Comparison of ENCODE assay signal across 8 mouse cellular contexts in the genomic region with DNA sequence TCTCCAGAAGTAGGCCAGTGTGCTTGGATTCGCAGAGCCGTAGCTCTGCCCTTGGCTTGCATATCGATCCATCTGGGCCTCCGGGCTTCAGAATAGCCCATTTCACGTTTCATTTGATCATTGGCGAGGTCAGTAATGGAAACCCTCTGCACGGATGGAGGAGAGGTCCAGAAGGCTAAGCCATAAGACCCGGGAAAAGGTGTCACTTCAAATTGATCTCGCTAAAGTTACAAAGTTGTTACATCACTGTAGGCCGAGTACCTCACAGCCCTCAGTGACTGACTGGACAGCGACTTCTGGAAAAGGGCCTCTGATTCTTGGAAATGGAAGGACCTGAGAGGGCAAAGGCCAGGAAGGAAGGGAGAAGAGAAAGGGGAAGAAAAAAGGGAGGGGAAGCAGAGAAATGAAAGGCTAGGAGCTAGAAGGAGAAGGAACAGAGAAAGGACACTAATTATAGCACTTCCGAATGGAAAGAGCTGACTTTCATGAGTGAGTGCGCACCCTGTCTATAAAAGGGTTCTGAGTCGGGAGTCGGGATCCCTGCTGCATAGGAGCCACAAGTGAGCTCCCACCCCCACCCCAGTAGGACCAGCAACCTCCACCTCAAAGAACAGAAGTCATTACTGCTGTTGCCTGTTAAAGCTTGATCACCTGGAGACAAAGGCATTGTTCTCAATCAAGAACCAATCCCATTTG. TPM values are rescaled to one million over a fixed set of nuclear protein-coding genes. Genes with fewer than 3 reads are reported as not detected.
DNase-seq lines count a peak whose midpoint lies in the region; ATAC-seq and TF ChIP-seq lines count a peak whose summit lies in the region.

No protein-coding gene starts in this region.

- H3K27me3 ChIP-seq in lung, embryonic 15.5 days = peaks cover 19% of the 10 kb centered on the region; the same call in 1 of the 2 replicates
- peaks cover 13% of the 10 kb centered on the region for H3K27me3 ChIP-seq in forebrain, embryonic 11.5 days (ENCODE audit: control insufficient read depth, insufficient read depth, low read length)
- peaks cover 35% of the 10 kb centered on the region for H3K27me3 ChIP-seq in limb, embryonic 10.5 days (ENCODE audit: low read depth, poor library complexity, severe bottlenecking)

- TF ChIP-seq POLR2A in olfactory bulb, adult 2 months (IDR thresholded peaks at IDR 0.05; ENCODE audit: insufficient read depth, low read depth, low read length) = no peak

- no peak for ATAC-seq in lung, embryonic 15.5 days (ENCODE audit: borderline replicate concordance, extremely low read depth, low FRiP score, low TSS enrichment)
- no peak for ATAC-seq in forebrain, embryonic 11.5 days (replicated peaks; ENCODE audit: low FRiP score)
- no peak for ATAC-seq in monocyte, adult 5-6 weeks (replicated peaks; ENCODE audit: insufficient number of reproducible peaks, low FRiP score, low TSS enrichment, poor library complexity, severe bottlenecking)

- H3K9ac ChIP-seq in lung, embryonic 15.5 days = no peak overlapping the region
- H3K9ac ChIP-seq in forebrain, embryonic 11.5 days (ENCODE audit: low read length) = peak overlapping the region; percentile 72; the same call in 1 of the 2 replicates

- WGBS in lung, embryonic 15.5 days = 23% methylated on average over 15 of the region's 15 CpGs
- WGBS in forebrain, embryonic 11.5 days = 21% methylated on average over 15 of the region's 15 CpGs
- WGBS in limb, embryonic 10.5 days = 15% methylated on average over 15 of the region's 15 CpGs
- 22% methylated on average over 15 of the region's 15 CpGs for WGBS in olfactory bulb, adult 2 months

- no peak overlapping the region for H3K27ac ChIP-seq in lung, embryonic 15.5 days
- no peak overlapping the region for H3K27ac ChIP-seq in forebrain, embryonic 11.5 days (ENCODE audit: low read depth, low read length)
- H3K27ac ChIP-seq in limb, embryonic 10.5 days = peak overlapping the region; percentile 89
- H3K27ac ChIP-seq in olfactory bulb, adult 2 months (ENCODE audit: insufficient read depth, low read depth, low read length) = 0 out of 2 replicates have a peak overlapping the region, but pooled peaks have one; percentile 4

- H3K4me3 ChIP-seq in lung, embryonic 15.5 days = peak overlapping the region; percentile 66
- H3K4me3 ChIP-seq in forebrain, embryonic 11.5 days (ENCODE audit: low read depth, low read length) = peak overlapping the region; percentile 76
- peak overlapping the region; percentile 90 for H3K4me3 ChIP-seq in limb, embryonic 10.5 days
- H3K4me3 ChIP-seq in olfactory bulb, adult 2 months (ENCODE audit: insufficient read depth, low read depth, low read length) = peak overlapping the region; percentile 53

- no peaks in the 10 kb centered on the region for H3K9me3 ChIP-seq in lung, embryonic 15.5 days
- H3K9me3 ChIP-seq in forebrain, embryonic 11.5 days (ENCODE audit: control insufficient read depth, low read length) = no peaks in the 10 kb centered on the region
- no peaks in the 10 kb centered on the region for H3K9me3 ChIP-seq in limb, embryonic 10.5 days (replicated peaks)

- DNase-seq in lung, postnatal 25 days (ENCODE audit: low spot score) = no peak
- DNase-seq in forebrain, embryonic 11.5 days (ENCODE audit: low spot score) = no peak
- no peak for DNase-seq in limb, embryonic 10.5 days (ENCODE audit: low spot score)
- DNase-seq in adrenal gland, adult 18-20 months (ENCODE audit: low spot score in 2 of 2) = no peak
- no peak for DNase-seq in urinary bladder, postnatal 36 days (ENCODE audit: low spot score in 2 of 2)

- no peaks in the 10 kb centered on the region for H3K36me3 ChIP-seq in lung, embryonic 15.5 days
- H3K36me3 ChIP-seq in forebrain, embryonic 11.5 days (ENCODE audit: control insufficient read depth, insufficient read depth, low read length) = no peaks in the 10 kb centered on the region
- no peaks in the 10 kb centered on the region for H3K36me3 ChIP-seq in limb, embryonic 10.5 days

- no peak for TF ChIP-seq CTCF in olfactory bulb, adult 2 months (IDR thresholded peaks at IDR 0.05; ENCODE audit: insufficient read depth, low read depth, low read length)

- peaks cover 18% of the 10 kb centered on the region for H3K4me1 ChIP-seq in lung, embryonic 15.5 days
- peaks cover 15% of the 10 kb centered on the region for H3K4me1 ChIP-seq in forebrain, embryonic 11.5 days (replicated peaks; ENCODE audit: control insufficient read depth, insufficient read depth, low read length)
- H3K4me1 ChIP-seq in limb, embryonic 10.5 days = peaks cover 37% of the 10 kb centered on the region
- H3K4me1 ChIP-seq in olfactory bulb, adult 2 months (ENCODE audit: control insufficient read depth, insufficient read depth, low read length) = peaks cover 18% of the 10 kb centered on the region

- peak overlapping the region; percentile 83 for H3K4me2 ChIP-seq in lung, embryonic 15.5 days
- H3K4me2 ChIP-seq in forebrain, embryonic 11.5 days (ENCODE audit: low read depth, low read length, severe bottlenecking) = peak overlapping the region; percentile 88

RNA-seq across cellular contexts. Expression of gene Ubash3b, which starts 3.5 kb away (rescaled TPM):
- 5.5 and 6.3 TPM in 2 replicates for polyA plus RNA-seq in lung, embryonic 15.5 days (2015; fragmentation: Nextera tagmentation; extraction: Ambion mirVana)
- 7.4 and 8.3 TPM in 2 replicates for polyA plus RNA-seq in forebrain, embryonic 11.5 days (2014; fragmentation: Nextera tagmentation; extraction: Ambion mirVana)
- 6.9 and 7.8 TPM in 2 replicates for polyA plus RNA-seq in limb, embryonic 10.5 days (2016; fragmentation: Nextera tagmentation; extraction: Ambion mirVana)
- polyA plus RNA-seq in olfactory bulb, adult 2 months (2012; ENCODE audit: insufficient read depth, insufficient read length, low replicate concordance, missing spikeins) = not detected in 2 replicates
- 1 to 10 TPM; 2.0 to 2.7 TPM for total RNA-seq in adrenal gland, adult 18-20 months (2021)
- total RNA-seq in monocyte, adult 5-6 weeks (2017) = 13.4 to 29.4 TPM (median 21.3 TPM) in 3 replicates

Comparison
In these comparisons a context has a peak if more than half of its experiments do, and no peak if none do; other contexts are left out.
1. H3K27ac ChIP-seq: peak in limb, embryonic 10.5 days (single experiment) and olfactory bulb, adult 2 months (single experiment); none in lung, embryonic 15.5 days (single experiment) and forebrain, embryonic 11.5 days (single experiment).
2. Peak in every context shown above with its lines, with median percentiles within 50 percentile points of each other: H3K4me3 ChIP-seq.